Mouse (Mus musculus) neutrophil, adult 83 days (primary cell): ENCODE results near the gene Ccs. TPM values are rescaled to one million over a fixed set of nuclear protein-coding genes. Genes with fewer than 3 reads are reported as not detected.

ENCODE experiments used
- total RNA-seq, 2 experiments: library from RNA; stranded (reverse); gene quantifications; one replicate each; pipeline ENCODE4 v1.2.4; 2023

Gene Ccs
- 10 to 100 TPM; 14.6 to 15.8 TPM for total RNA-seq

DNA sequence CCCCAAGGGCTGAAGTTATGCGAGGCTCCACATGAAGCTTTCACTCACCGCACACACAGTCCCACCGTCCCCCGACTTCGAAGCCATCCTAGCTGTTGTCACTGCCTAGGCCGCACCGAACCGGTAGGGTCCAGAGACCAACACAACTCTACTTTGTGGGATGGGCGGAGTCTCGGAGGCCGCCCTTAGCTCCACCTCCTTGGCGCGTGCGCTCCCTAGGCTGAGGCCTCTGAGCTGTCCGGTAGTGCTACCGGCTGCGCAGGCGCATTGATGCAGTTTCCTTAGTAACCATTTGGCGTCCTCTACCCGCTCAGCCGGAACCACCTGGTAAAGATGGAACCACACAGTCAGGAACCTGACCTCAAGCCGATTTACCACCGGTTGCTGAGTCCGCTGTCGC, at the start of gene Ccs, which contains the start of gene Ccdc87:
TSS of gene Ccs (minus strand) at position 184 of the 400 bp plus-strand sequence.
TSS of gene Ccdc87 (plus strand) at position 218 of the 400 bp plus-strand sequence.

DNA sequence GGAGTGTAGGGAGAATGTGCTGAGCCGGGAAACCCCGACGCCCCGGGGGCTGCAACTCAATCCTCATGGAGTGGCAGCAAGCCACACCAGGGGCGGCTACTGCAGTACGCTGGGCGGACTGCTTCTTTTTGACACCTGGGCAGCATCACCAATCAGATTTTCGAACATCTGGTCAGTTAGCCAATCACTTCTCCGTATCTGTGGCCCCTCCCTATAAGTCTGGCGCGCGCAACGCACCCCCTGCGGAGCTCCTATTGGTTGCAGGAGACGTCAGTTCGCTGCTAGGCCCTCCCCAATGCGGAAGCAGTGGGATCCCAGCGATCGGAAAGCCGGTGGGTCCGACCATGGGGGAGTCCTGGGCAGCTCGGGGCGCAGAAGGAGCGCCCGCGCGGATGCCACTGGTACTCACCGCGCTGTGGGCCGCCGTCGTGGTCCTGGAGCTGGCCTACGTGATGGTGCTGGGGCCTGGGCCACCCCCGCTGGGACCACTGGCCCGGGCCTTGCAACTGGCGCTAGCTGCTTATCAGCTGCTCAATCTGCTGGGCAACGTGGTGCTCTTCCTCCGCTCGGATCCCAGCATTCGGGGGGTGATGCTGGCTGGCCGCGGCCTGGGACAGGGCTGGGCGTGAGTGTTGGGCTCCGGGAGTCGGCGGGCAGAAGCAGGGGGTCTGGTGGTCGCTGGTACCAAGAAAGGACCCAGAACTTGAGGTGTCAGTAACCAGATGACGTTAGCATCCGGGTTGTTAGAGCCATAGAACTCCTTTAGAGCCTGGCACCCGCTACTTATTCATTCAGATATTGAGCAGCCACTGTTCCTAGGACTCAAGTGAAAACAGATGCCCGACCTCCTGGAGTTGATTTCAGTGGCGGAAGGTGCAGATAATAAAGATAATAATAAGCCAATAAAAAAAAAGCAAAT, 39.5 kb upstream of the Ccs start, which contains the start of gene Zdhhc24:
TSS of gene Zdhhc24 (plus strand) at position 264 of the 919 bp plus-strand sequence.

GRCm38 (mm10) chr19:4877785-4878184, 38.7 kb upstream of the Ccs start, which contains the start of gene Actn3:
TSS of gene Actn3 (minus strand) at chr19:4877909.

GRCm38 (mm10) chr19:4854552-4855469, 15.7 kb upstream of the Ccs start, which contains the start of gene Ctsf:
TSS of gene Ctsf (plus strand) at chr19:4855130.

GRCm38 (mm10) chr19:4811063-4811908, 27.8 kb downstream of the Ccs start, which contains the start of the genes Gm21992 and Rbm14:
TSS of gene Gm21992 (minus strand) at chr19:4811612.
TSS of gene Rbm14 (minus strand) at chr19:4811634.

DNA sequence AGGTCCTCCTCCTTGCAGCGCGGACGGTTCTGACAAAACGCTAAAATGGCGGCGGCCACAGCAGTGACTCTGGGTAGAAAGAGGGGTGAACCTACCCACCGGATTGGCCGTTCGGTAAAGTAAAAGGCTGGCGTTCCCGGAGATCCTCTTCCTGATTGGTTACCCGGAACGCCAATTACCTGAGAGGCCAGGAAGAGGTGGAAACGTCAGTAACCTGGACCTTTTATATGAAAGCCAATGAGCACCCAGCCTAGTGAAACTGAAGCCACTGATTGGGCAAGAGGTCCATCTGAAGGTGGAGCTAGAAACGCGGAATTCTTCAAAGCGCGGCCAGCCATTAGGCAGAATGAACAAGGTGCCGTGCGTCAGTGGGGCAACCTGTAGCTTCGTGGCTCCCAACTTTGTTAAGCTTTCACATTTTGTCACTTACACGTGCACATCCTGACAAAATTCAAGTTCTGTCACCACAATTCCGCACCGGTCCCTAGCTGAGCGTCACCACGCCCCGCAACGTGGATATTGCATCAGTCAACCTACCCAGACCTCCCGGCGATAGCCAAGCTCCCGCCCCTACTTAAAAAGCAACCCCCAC, 45.2 kb downstream of the Ccs start, which contains the start of gene Rbm4:
TSS of gene Rbm4 (minus strand) at position 71 of the 592 bp plus-strand sequence.

Other genes with a start within 250 kb of the Ccs start
- under 1 TPM; 0.44 to 0.62 TPM for gene Lrfn4, start 223.7 kb downstream of the Ccs start, total RNA-seq
- 10 to 100 TPM; 13.8 to 16.1 TPM for gene Rce1, start 213.7 kb downstream of the Ccs start, total RNA-seq
- gene Gm960, start 140.7 kb downstream of the Ccs start, total RNA-seq = not detected
- under 1 TPM in 1 of 2 experiments, not detected in 1; 0.49 TPM for gene Sptbn2, start 128.2 kb downstream of the Ccs start, total RNA-seq
- gene Rbm4b, start 82.8 kb downstream of the Ccs start, total RNA-seq = 1 to 10 TPM; 4.8 to 7.0 TPM
- gene Rbm4, start 45.4 kb downstream of the Ccs start, total RNA-seq = 10 to 100 TPM; 39.5 to 45.5 TPM
- gene Gm21992, start 27.7 kb downstream of the Ccs start, total RNA-seq = 10 to 100 TPM; 12.1 to 12.5 TPM
- 10 to 100 TPM; 49.8 to 56.3 TPM for gene Rbm14, start 27.7 kb downstream of the Ccs start, total RNA-seq
- gene Ccdc87, start within 50 bp of the Ccs start, total RNA-seq = not detected
- 1 to 10 TPM; 1.8 to 5.3 TPM for gene Ctsf, start 15.8 kb upstream of the Ccs start, total RNA-seq
- gene Actn3, start 38.6 kb upstream of the Ccs start, total RNA-seq = under 1 TPM; 0.75 TPM
- 1 to 10 TPM; 6.6 to 7.5 TPM for gene Zdhhc24, start 39.3 kb upstream of the Ccs start, total RNA-seq
- gene Bbs1, start 67.3 kb upstream of the Ccs start, total RNA-seq = 1 to 10 TPM in 1 of 2 experiments, under 1 TPM in 1; 0.99 to 1.5 TPM
- gene Dpp3, start 89.0 kb upstream of the Ccs start, total RNA-seq = 10 to 100 TPM; 48.8 to 53.1 TPM
- gene Peli3, start 103.8 kb upstream of the Ccs start, total RNA-seq = under 1 TPM in 1 of 2 experiments, not detected in 1; 0.15 TPM
- 10 to 100 TPM; 10.8 to 17.3 TPM for gene Mrpl11, start 122.8 kb upstream of the Ccs start, total RNA-seq
- gene Npas4, start 151.0 kb upstream of the Ccs start, total RNA-seq = under 1 TPM in 1 of 2 experiments, not detected in 1; 0.13 TPM
- 1 to 10 TPM in 1 of 2 experiments, under 1 TPM in 1; 0.75 to 1.1 TPM for gene Slc29a2, start 184.5 kb upstream of the Ccs start, total RNA-seq
- gene B4gat1, start 199.5 kb upstream of the Ccs start, total RNA-seq = 1 to 10 TPM; 5.2 to 5.8 TPM
- 1 to 10 TPM in 1 of 2 experiments, not detected in 1; 1.1 TPM for gene AC124502.3, start 199.6 kb upstream of the Ccs start, total RNA-seq
- 10 to 100 TPM; 28.7 to 34.4 TPM for gene Brms1, start 202.0 kb upstream of the Ccs start, total RNA-seq
- gene Rin1, start 211.1 kb upstream of the Ccs start, total RNA-seq = under 1 TPM; 0.66 to 0.97 TPM
- under 1 TPM; 0.13 to 0.15 TPM for gene Cd248, start 228.7 kb upstream of the Ccs start, total RNA-seq
- gene Tmem151a, start 246.2 kb upstream of the Ccs start, total RNA-seq = under 1 TPM in 1 of 2 experiments, not detected in 1; 0.15 TPM
- gene Yif1a, start 249.2 kb upstream of the Ccs start, total RNA-seq = 10 to 100 TPM; 12.3 to 13.7 TPM